Mouse (Mus musculus) brown adipose tissue, adult 24 weeks (tissue): ENCODE data around the gene Mei1. TPM values are rescaled to one million over a fixed set of nuclear protein-coding genes. Genes with fewer than 3 reads are reported as not detected.
A peak's percentile ranks its signal among the peaks of the same experiment; 100 is the strongest.
"Not testable (repeated sequence)": the region's sequence is repeated elsewhere in the genome, so short reads cannot be mapped to it uniquely, and the experiment has no call there.

Experiments
- H3K27ac ChIP-seq: fragments of 200-500 bp; replicated peaks from 2 replicates; pipeline ENCODE4 v1.5.1; 2012; ENCODE audit warnings: low read depth, mild to moderate bottlenecking, low read length
- H3K4me1 ChIP-seq: fragments of 200-500 bp; 2 replicates; pipeline ENCODE4 v1.6.1; 2012; ENCODE audit warnings: low read length, mixed read lengths; ENCODE audit not compliant: control insufficient read depth, insufficient read depth, insufficient read length
- H3K4me3 ChIP-seq: fragments of 200-500 bp; 2 replicates; pipeline ENCODE4 v1.5.1; 2012; ENCODE audit warnings: low read depth, mild to moderate bottlenecking, low read length, moderate library complexity; ENCODE audit not compliant: insufficient read depth
- polyA plus RNA-seq: library from polyadenylated mRNA; stranded (reverse); fragments of >200 nt; gene quantifications from 2 replicates; pipeline ENCODE4 v1.2.4, GENCODE M21; 2012; ENCODE audit not compliant: missing spikeins, insufficient read depth, insufficient read length

Mei1 gene
- polyA plus RNA-seq, 1 experiment = not detected

DNA sequence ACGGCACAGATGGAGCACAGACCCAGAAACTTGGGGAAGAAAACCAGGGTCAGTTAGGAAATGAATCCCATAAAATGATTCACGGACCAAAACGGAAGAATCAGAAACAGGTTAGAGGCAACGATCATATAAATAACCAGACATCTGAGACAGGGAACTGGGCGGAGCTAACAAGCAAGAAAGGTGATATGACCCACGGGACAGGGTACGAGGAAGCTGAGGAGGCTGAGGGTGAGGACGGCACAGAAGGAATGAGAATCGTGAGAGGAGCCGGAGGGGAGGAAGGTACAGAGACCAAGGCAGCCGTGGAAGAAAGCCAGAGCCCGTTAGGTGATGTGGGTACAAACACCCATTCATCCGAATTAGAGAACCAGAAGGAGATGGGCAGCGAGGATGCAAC is 5.9 kb upstream of the Mei1 start:
- no peak overlapping the region for H3K4me3 ChIP-seq
- H3K27ac ChIP-seq = no peak overlapping the region
- H3K4me1 ChIP-seq = no peaks in the 10 kb centered on the region

DNA sequence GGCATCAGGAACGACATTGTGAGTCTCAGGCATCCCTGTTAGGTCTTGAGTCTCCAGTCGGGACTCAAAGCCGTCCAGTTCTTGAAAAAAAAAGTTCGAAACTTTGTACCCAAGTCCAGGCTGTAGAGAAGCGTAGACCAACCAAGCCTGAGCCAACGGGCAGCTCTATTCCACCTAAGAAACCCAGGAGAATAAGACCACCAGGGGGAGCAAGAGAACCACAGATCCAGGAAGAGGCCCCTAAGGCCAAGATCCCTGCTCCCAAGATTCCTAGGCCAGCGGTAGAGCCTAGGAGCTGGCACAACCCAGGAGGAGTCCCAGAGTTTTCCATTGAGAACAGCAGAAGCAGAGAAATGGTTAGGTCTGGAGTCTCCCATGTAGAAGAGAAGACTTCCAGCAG is 4.3 kb upstream of the Mei1 start:
- no peaks in the 10 kb centered on the region for H3K4me1 ChIP-seq

GRCm38 (mm10) chr15:82071816-82072469 is 2.1 kb downstream of the Mei1 start:
- Histone ChIP-seq H3K4me3 (no peak overlapping the region), H3K27ac (no peak overlapping the region)

More for the DNA sequence above, 4.3 kb upstream of the Mei1 start:
- H3K27ac ChIP-seq = no peak overlapping the region
- H3K4me3 ChIP-seq = no peak overlapping the region

GRCm38 (mm10) chr15:82073490-82073889 is 3.7 kb downstream of the Mei1 start:
- Histone ChIP-seq H3K27ac (no peak overlapping the region), H3K4me1 (no peaks in the 10 kb centered on the region), H3K4me3 (no peak overlapping the region)

More at GRCm38 (mm10) chr15:82071816-82072469, 2.1 kb downstream of the Mei1 start:
- no peaks in the 10 kb centered on the region for H3K4me1 ChIP-seq

DNA sequence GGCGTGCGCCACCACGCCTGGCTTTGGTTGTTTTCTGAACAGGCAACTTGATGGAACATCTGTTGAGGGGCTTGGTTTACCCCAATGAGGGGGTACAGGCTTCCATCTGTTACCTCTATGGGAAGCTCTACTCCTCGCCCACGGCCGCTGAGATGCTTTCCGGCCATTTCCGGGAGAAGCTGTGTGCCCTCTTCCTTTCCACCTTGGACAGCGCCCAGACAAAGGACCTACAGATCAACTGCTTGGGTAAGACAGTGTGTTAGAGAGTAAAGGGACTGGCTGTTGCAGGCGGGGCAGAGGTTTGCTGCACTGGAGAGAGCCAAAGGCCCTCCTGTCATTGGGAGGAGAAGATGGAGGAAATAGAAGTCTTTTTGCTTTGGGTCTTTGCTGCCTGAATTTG is 10.1 kb downstream of the Mei1 start:
- H3K4me3 ChIP-seq = no peak overlapping the region
- no peak overlapping the region for H3K27ac ChIP-seq
- H3K4me1 ChIP-seq = no peaks in the 10 kb centered on the region

DNA sequence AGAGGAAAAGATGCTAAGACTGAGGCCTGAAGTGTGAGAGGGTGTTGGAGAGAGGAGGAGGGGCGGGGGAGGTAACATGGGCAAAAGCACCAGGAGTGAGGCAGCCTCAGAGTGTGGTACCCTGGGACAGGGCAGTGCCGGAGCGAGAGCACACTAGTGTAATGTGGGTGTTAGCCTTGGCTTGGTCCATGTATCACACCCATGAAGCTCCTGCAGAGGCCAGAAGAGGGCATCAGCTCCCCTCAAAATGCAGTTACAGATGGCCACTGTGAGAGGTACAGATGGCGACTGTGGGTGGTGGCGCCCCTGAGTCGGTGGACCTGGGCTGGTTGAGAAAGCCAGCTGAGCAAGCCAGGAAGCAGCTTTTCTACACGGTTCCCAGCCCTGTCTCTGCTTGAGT is 11.4 kb downstream of the Mei1 start:
- Histone ChIP-seq H3K4me1 (no peaks in the 10 kb centered on the region), H3K4me3 (no peak overlapping the region), H3K27ac (no peak overlapping the region)

GRCm38 (mm10) chr15:82085606-82086005 is 15.8 kb downstream of the Mei1 start:
- H3K4me3 ChIP-seq = no peak overlapping the region
- H3K27ac ChIP-seq = no peak overlapping the region
- no peaks in the 10 kb centered on the region for H3K4me1 ChIP-seq

DNA sequence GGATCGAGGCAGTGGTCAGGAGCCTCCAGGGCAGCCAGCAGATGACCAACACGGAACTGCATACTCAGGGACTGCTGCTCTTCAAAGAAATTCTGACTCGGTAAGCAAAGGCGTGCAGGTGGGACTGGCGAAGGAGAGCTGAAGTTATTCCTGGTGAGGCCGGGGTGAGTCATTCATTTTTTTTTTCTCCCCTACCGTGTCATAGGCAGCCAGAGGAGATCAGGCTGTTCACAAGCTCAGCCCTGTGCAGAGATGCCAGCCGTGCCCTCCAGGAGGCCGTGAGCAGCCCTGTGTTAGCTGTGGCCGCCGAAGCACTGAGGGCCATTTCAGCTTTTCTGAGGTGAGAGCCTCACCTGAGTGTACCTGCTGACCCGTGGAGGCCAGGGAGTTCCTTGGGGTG is 16.3 kb downstream of the Mei1 start:
- Histone ChIP-seq H3K4me3 (no peak overlapping the region), H3K27ac (no peak overlapping the region), H3K4me1 (no peaks in the 10 kb centered on the region)

GRCm38 (mm10) chr15:82087266-82087665 is 17.5 kb downstream of the Mei1 start:
- H3K4me1 ChIP-seq = no peaks in the 10 kb centered on the region
- H3K4me3 ChIP-seq = no peak overlapping the region
- no peak overlapping the region for H3K27ac ChIP-seq

- no peaks in the 10 kb centered on the region for H3K4me1 ChIP-seq
- no peak overlapping the region for H3K27ac ChIP-seq
- H3K4me3 ChIP-seq = no peak overlapping the region
Observed at GRCm38 (mm10) chr15:82091061-82091460, 21.3 kb downstream of the Mei1 start.

GRCm38 (mm10) chr15:82106953-82107555 is 37.3 kb downstream of the Mei1 start:
- Histone ChIP-seq H3K27ac (no peak overlapping the region), H3K4me1 (no peaks in the 10 kb centered on the region), H3K4me3 (no peak overlapping the region)

GRCm38 (mm10) chr15:82120544-82120943 is 50.7 kb downstream of the Mei1 start:
- Histone ChIP-seq H3K4me3 (no peak overlapping the region), H3K27ac (no peak overlapping the region), H3K4me1 (no peaks in the 10 kb centered on the region)

- not testable (repeated sequence) for H3K4me1 ChIP-seq
- H3K4me3 ChIP-seq = peak overlapping the region; percentile 62; the same call in 1 of the 2 replicates
- peak overlapping the region; percentile 22 for H3K27ac ChIP-seq
Observed at GRCm38 (mm10) chr15:82126690-82127089, 56.9 kb downstream of the Mei1 start.

- H3K4me3 ChIP-seq = peak within 1 kb of the TSS; percentile 87
- H3K4me1 ChIP-seq = no peaks in the 10 kb centered on the region
- H3K27ac ChIP-seq = peak within 1 kb of the TSS; percentile 49
Observed at GRCm38 (mm10) chr15:82127426-82128374, 57.9 kb downstream of the Mei1 start, which contains the start of gene Ccdc134. Ccdc134 (plus strand) TSS chr15:82127922.

GRCm38 (mm10) chr15:82128398-82128797 is 58.6 kb downstream of the Mei1 start:
- Histone ChIP-seq H3K4me1 (no peaks in the 10 kb centered on the region), H3K4me3 (peak overlapping the region; percentile 87), H3K27ac (no peak overlapping the region)
